Mouse (Mus musculus): ENCODE data around the gene Ddx25. TPM values are rescaled to one million over a fixed set of nuclear protein-coding genes. Genes with fewer than 3 reads are reported as not detected.

Ddx25 gene
- polyA plus RNA-seq, 1 experiment from 2014 or later, result 9.8 TPM

DNA sequence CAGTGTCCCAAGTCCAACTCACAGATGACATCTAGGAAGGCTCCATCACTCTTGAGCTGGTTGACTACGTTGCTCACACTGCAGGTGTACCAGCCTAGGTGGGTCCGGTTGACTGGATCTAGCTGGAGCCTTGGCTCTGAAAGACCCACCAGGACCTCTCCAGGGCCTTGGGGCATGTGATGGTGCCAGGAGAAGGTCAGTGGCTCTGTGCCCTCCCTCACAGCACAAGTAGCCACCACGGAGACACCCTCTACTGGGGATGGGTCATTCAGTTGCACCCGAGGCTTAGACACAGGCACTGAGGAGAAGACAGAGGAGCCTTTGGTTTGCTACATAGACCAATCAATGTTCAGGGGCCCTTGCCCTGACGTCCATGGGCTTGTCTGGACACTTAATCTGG, 42.1 kb downstream of the Ddx25 start:
- Histone ChIP-seq H3K9me3 (ENCODE audit: control insufficient read depth, low read length) (no peaks in the 10 kb centered on the region), H3K4me1 (ENCODE audit: control insufficient read depth, insufficient read depth, low read length) (no peaks in the 10 kb centered on the region), H3K4me3 (ENCODE audit: low read depth, low read length) (no peak overlapping the region), H3K27me3 (ENCODE audit: control insufficient read depth, insufficient read depth, low read length) (no peaks in the 10 kb centered on the region), H3K36me3 (ENCODE audit: control insufficient read depth, insufficient read depth, low read length) (no peaks in the 10 kb centered on the region), H3K4me2 (no peak overlapping the region), H3K27ac (ENCODE audit: low read depth, low read length) (no peak overlapping the region), H3K9ac (ENCODE audit: low read length) (no peak overlapping the region)
- DNase-seq (ENCODE audit: low spot score, missing footprints), result no peak
- 88% methylated on average over 5 of the region's 5 CpGs for WGBS
- ATAC-seq (ENCODE audit: low FRiP score), result no peak

DNA sequence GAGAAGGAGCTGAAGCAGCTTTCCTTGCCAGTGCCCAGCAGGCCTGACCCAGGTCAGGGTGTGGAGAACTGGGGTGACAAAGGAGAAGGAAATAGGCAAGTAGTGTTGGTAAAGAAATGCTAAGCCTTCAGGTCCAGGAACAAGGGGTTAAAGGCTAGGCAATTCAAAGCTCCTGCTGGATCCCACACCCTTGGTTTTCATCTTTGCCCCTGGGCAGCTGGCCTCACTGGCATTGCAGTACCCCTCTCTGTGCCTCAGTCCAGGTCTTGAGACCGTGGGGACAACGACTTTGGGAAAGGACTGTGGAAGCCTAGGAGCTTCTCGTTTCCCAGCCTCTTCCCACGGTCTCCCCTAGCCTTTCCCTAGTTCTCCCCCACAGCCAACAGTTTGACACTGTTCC, 44.4 kb downstream of the Ddx25 start:
- Histone ChIP-seq H3K36me3 (ENCODE audit: control insufficient read depth, insufficient read depth, low read length) (no peaks in the 10 kb centered on the region), H3K4me1 (ENCODE audit: control insufficient read depth, insufficient read depth, low read length) (no peaks in the 10 kb centered on the region), H3K4me2 (no peak overlapping the region), H3K27me3 (ENCODE audit: control insufficient read depth, insufficient read depth, low read length) (no peaks in the 10 kb centered on the region), H3K9me3 (ENCODE audit: control insufficient read depth, low read length) (no peaks in the 10 kb centered on the region), H3K27ac (ENCODE audit: low read depth, low read length) (no peak overlapping the region), H3K4me3 (ENCODE audit: low read depth, low read length) (no peak overlapping the region), H3K9ac (ENCODE audit: low read length) (no peak overlapping the region)
- WGBS, result 84% methylated on average over 4 of the region's 4 CpGs
- ATAC-seq (ENCODE audit: low FRiP score) (no peak), DNase-seq (ENCODE audit: low spot score, missing footprints) (no peak)

DNA sequence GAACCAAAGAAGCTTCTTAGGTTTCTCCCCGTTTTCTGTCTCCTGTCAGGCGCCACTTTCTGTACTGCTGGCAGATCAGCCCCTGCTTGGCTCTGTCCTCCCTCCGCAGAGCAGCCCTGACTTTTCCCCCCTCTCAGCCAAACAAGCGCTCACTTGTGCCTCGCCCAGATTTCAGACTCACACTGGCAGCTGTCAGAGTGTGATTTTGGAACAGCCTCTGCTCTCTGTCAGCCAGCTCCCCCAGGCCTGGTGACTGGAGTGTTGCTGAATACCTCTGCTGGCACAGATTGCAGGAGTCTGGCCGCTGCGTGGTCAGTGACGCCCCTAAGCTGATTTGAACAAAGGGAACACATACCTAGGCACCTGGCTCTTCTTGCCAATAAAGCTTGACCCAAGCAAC, 50.1 kb downstream of the Ddx25 start:
- Histone ChIP-seq H3K27me3 (ENCODE audit: control insufficient read depth, insufficient read depth, low read length) (no peaks in the 10 kb centered on the region), H3K27ac (ENCODE audit: low read depth, low read length) (no peak overlapping the region), H3K9me3 (ENCODE audit: control insufficient read depth, low read length) (no peaks in the 10 kb centered on the region), H3K36me3 (ENCODE audit: control insufficient read depth, insufficient read depth, low read length) (no peaks in the 10 kb centered on the region), H3K9ac (ENCODE audit: low read length) (no peak overlapping the region), H3K4me3 (ENCODE audit: low read depth, low read length) (no peak overlapping the region), H3K4me1 (ENCODE audit: control insufficient read depth, insufficient read depth, low read length) (no peaks in the 10 kb centered on the region), H3K4me2 (no peak overlapping the region)
- no peak for DNase-seq (ENCODE audit: low spot score, missing footprints)
- 0 out of 2 replicates have a peak, but pooled peaks have one; percentile 31 for ATAC-seq (ENCODE audit: low FRiP score)
- 60% methylated on average over 8 of the region's 8 CpGs for WGBS

DNA sequence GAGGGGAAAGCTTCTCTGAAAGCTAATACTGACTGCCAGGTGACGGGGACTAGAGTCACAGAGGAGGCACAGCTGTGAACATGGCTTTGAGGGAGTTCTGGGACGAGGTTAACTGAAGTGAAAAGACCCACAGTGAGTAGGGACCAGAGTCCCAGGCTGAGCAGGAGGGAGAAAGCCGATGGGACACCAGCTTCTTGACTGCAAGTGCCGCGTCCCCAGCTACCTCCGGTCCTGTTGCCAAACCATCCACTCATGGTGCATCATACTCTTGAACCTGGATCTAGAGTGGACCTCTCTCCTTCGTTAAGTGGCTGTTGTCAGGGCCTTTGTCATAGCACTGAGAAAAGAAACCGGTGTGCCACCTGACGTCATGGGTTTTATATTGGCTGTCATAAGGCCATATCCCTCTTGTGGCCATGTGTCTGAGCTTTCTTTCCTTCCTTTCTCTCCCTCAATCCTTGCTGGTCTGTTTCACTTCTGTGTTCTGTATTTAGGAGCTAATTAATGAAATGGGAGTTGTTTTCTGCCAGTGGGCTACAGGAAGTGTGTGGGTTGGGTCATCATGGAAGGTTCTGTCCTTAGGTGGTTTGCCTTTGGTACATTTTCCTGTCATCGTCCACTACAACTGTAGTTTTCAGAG, 55.8 kb downstream of the Ddx25 start:
- H3K36me3 ChIP-seq (ENCODE audit: control insufficient read depth, insufficient read depth, low read length), result peaks cover 4% of the 10 kb centered on the region; the same call in 1 of the 2 replicates
- no peaks in the 10 kb centered on the region for H3K4me1 ChIP-seq (ENCODE audit: control insufficient read depth, insufficient read depth, low read length)
- no peak for DNase-seq (ENCODE audit: low spot score, missing footprints)
- H3K27ac ChIP-seq (ENCODE audit: low read depth, low read length), result no peak overlapping the region
- no peak overlapping the region for H3K4me3 ChIP-seq (ENCODE audit: low read depth, low read length)
- no peak for ATAC-seq (ENCODE audit: low FRiP score)
- H3K9ac ChIP-seq (ENCODE audit: low read length), result no peak overlapping the region
- H3K4me2 ChIP-seq, result no peak overlapping the region
- H3K27me3 ChIP-seq (ENCODE audit: control insufficient read depth, insufficient read depth, low read length), result no peaks in the 10 kb centered on the region
- 85% methylated on average over 10 of the region's 10 CpGs for WGBS
- H3K9me3 ChIP-seq (ENCODE audit: control insufficient read depth, low read length), result no peaks in the 10 kb centered on the region

DNA sequence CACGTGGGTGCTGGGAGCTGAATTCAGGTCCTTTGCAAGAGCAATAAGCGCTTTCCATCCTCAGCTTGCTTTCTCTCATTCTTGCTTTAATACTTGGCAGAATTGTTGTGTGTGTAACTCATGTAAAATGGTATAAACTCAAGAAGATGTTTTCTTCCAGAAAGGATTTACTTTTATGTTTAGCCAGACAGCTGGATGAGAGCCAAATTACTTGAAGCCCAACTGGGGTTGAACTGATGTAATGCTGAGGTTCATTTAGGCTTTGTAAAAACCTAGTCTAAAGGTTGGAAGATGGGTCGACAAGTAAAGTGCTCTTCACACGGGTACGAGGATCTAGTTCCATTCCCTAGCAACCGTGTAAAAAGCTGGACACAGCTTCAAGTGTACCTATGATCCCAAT, 58.4 kb downstream of the Ddx25 start:
- ATAC-seq (ENCODE audit: low FRiP score) (no peak), DNase-seq (ENCODE audit: low spot score, missing footprints) (no peak)
- Histone ChIP-seq H3K4me3 (ENCODE audit: low read depth, low read length) (no peak overlapping the region), H3K9ac (ENCODE audit: low read length) (no peak overlapping the region), H3K27me3 (ENCODE audit: control insufficient read depth, insufficient read depth, low read length) (no peaks in the 10 kb centered on the region), H3K4me1 (ENCODE audit: control insufficient read depth, insufficient read depth, low read length) (no peaks in the 10 kb centered on the region), H3K36me3 (ENCODE audit: control insufficient read depth, insufficient read depth, low read length) (peaks cover 4% of the 10 kb centered on the region; the same call in 1 of the 2 replicates), H3K4me2 (no peak overlapping the region), H3K9me3 (ENCODE audit: control insufficient read depth, low read length) (no peaks in the 10 kb centered on the region), H3K27ac (ENCODE audit: low read depth, low read length) (no peak overlapping the region)
- 86% methylated on average over 6 of the region's 6 CpGs for WGBS

DNA sequence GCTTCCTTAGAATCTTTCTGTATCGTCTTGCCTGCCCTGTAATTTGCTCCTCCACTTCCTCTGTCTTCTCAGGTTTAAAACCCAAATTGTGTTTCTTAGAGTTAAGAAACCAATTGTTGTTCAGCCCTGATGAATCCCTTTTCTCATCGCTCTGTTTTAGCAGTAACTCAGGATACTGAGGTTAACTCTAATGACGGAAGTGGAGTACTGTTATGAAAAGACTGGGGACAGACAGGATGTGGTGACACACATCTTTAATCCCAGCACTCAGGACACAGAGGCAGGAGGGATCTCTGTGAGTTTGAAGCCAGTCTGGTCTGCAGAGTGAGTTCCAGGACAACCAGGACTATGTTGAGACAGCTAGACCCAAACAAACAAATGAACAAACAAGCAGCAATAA, 62.9 kb downstream of the Ddx25 start:
- Histone ChIP-seq H3K36me3 (ENCODE audit: control insufficient read depth, insufficient read depth, low read length) (no peaks in the 10 kb centered on the region), H3K9me3 (ENCODE audit: control insufficient read depth, low read length) (no peaks in the 10 kb centered on the region), H3K27ac (ENCODE audit: low read depth, low read length) (no peak overlapping the region), H3K27me3 (ENCODE audit: control insufficient read depth, insufficient read depth, low read length) (no peaks in the 10 kb centered on the region), H3K9ac (ENCODE audit: low read length) (no peak overlapping the region), H3K4me2 (no peak overlapping the region), H3K4me1 (ENCODE audit: control insufficient read depth, insufficient read depth, low read length) (no peaks in the 10 kb centered on the region), H3K4me3 (ENCODE audit: low read depth, low read length) (no peak overlapping the region)
- 68% methylated on average over 3 of the region's 3 CpGs for WGBS
- DNase-seq (ENCODE audit: low spot score, missing footprints), result no peak
- ATAC-seq (ENCODE audit: low FRiP score), result no peak

DNA sequence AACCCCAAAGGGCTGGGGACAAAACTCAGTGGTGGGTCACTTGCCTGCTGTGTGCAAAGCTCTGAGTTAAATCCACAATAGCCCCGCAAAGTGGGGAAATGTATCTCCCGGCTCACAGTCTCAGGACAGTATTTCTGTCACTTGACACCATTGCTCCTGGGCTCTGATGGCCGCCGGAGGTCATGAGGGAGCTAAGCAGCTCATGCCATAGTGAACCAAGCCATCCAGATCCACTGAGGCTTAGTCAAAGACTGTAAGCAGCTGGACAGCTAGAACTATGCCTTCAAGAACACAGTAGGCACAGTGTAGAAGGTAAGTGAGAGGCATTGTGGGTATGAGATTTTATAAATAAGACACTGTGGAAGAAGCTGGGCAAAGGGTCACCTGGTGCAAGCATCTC, 63.4 kb downstream of the Ddx25 start:
- Histone ChIP-seq H3K27me3 (ENCODE audit: control insufficient read depth, insufficient read depth, low read length) (no peaks in the 10 kb centered on the region), H3K4me1 (ENCODE audit: control insufficient read depth, insufficient read depth, low read length) (no peaks in the 10 kb centered on the region), H3K4me3 (ENCODE audit: low read depth, low read length) (no peak overlapping the region), H3K4me2 (no peak overlapping the region), H3K9me3 (ENCODE audit: control insufficient read depth, low read length) (no peaks in the 10 kb centered on the region), H3K36me3 (ENCODE audit: control insufficient read depth, insufficient read depth, low read length) (no peaks in the 10 kb centered on the region), H3K9ac (ENCODE audit: low read length) (no peak overlapping the region), H3K27ac (ENCODE audit: low read depth, low read length) (no peak overlapping the region)
- no peak for DNase-seq (ENCODE audit: low spot score, missing footprints)
- WGBS, result 65% methylated on average over 4 of the region's 4 CpGs
- no peak for ATAC-seq (ENCODE audit: low FRiP score)

DNA sequence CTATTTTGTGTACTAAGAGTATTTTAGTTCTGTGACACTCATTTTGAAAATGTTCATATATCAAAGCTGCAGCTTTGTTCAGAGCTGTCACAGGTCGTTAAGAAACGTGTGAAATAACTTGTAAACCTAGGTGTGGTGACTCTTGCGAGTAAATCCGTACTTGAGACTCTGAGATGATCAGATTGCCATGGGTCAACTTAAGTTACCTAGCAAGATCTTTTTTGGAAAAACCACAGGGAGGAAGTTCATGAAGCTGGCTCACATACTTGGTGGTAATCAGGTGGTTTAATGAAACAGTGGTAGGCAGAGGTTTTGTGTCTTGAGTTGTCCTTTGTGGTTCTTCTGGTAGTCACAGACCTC, 64.6 kb downstream of the Ddx25 start:
- Histone ChIP-seq H3K4me3 (ENCODE audit: low read depth, low read length) (no peak overlapping the region), H3K36me3 (ENCODE audit: control insufficient read depth, insufficient read depth, low read length) (0 out of 2 replicates have a peak, but pooled peaks cover 6% of the 10 kb centered on the region), H3K9me3 (ENCODE audit: control insufficient read depth, low read length) (no peaks in the 10 kb centered on the region), H3K27ac (ENCODE audit: low read depth, low read length) (no peak overlapping the region), H3K4me2 (no peak overlapping the region), H3K4me1 (ENCODE audit: control insufficient read depth, insufficient read depth, low read length) (no peaks in the 10 kb centered on the region), H3K27me3 (ENCODE audit: control insufficient read depth, insufficient read depth, low read length) (no peaks in the 10 kb centered on the region), H3K9ac (ENCODE audit: low read length) (no peak overlapping the region)
- DNase-seq (ENCODE audit: low spot score, missing footprints), result no peak
- no peak for ATAC-seq (ENCODE audit: low FRiP score)
- WGBS, result 84% methylated on average over 4 of the region's 4 CpGs

DNA sequence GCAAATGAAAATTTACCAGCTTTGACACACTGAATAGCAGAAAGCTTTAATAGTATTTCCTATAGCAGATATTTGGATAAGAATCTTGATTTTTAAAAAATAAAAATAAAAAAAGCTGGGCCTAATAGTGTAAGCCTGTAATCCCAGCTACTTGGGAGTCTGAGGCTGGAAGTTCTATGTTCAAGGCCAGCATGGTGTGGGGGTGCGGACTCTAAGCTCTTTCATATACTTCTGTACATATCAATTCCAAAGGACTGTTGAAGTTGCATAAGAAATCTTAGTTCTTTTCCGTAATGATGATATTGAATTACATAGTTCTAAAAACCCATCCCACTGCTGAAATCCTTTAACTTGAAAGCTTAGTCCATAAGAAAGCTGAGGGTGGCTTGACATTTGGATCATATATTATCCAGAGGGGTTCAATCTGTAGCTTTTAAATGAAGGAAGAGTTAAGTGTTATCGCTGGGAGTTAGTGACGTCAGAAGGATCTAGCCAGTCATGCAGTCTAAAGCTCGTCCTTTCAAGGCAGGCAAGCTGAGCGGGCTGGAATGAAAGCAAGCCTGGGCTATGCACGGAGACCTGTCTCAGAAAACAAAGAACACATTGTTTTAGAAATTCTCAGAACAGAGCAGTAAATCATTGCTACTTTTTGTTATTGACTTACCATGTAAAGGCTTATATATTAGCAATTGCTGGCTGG, 65.1 kb downstream of the Ddx25 start:
- no peaks in the 10 kb centered on the region for H3K4me1 ChIP-seq (ENCODE audit: control insufficient read depth, insufficient read depth, low read length)
- no peak overlapping the region for H3K4me2 ChIP-seq
- no peak overlapping the region for H3K9ac ChIP-seq (ENCODE audit: low read length)
- H3K27ac ChIP-seq (ENCODE audit: low read depth, low read length), result no peak overlapping the region
- 64% methylated on average over 7 of the region's 7 CpGs for WGBS
- no peaks in the 10 kb centered on the region for H3K9me3 ChIP-seq (ENCODE audit: control insufficient read depth, low read length)
- ATAC-seq (ENCODE audit: low FRiP score) (no peak), DNase-seq (ENCODE audit: low spot score, missing footprints) (no peak)
- no peaks in the 10 kb centered on the region for H3K27me3 ChIP-seq (ENCODE audit: control insufficient read depth, insufficient read depth, low read length)
- peaks cover 9% of the 10 kb centered on the region; the same call in 1 of the 2 replicates for H3K36me3 ChIP-seq (ENCODE audit: control insufficient read depth, insufficient read depth, low read length)
- no peak overlapping the region for H3K4me3 ChIP-seq (ENCODE audit: low read depth, low read length)

Data from midbrain, embryonic 11.5 days (tissue).